Mouse (Mus musculus) thymus, postnatal 10 days (tissue): ENCODE results near the gene Cst12.
"Not testable (repeated sequence)": the region's sequence is repeated elsewhere in the genome, so short reads cannot be mapped to it uniquely, and the experiment has no call there.

Experiments
- DNase-seq, 2 experiments: peaks; one replicate each; pipeline ENCODE4 v3.0.0; 2021; ENCODE audit warnings: low spot score in 2 of 2

Gene Cst12

GRCm38 (mm10) chr2:148789142-148789541 lies at the start of gene Cst12:
Gene Cst12, plus strand, starts transcription at chr2:148789361.
- DNase-seq, result no peak

- no peak for DNase-seq
Observed at GRCm38 (mm10) chr2:148743001-148743400, 46.2 kb upstream of the Cst12 start.

- no peak for DNase-seq
Observed at GRCm38 (mm10) chr2:148743846-148744407, 45.2 kb upstream of the Cst12 start.

- no peak for DNase-seq
Observed at GRCm38 (mm10) chr2:148750058-148750457, 39.1 kb upstream of the Cst12 start, which contains the start of gene Cstl1. Gene Cstl1, plus strand, starts transcription at chr2:148750358.

- peak; percentile 12 to 63 for DNase-seq
Observed at GRCm38 (mm10) chr2:148751893-148752813, 37.0 kb upstream of the Cst12 start.

GRCm38 (mm10) chr2:148754310-148754846 lies 34.8 kb upstream of the Cst12 start:
- DNase-seq, result no peak

GRCm38 (mm10) chr2:148763648-148764388 lies 25.3 kb upstream of the Cst12 start:
- DNase-seq, result no peak

- DNase-seq, result not testable (repeated sequence)
Observed at GRCm38 (mm10) chr2:148771397-148771796, 17.8 kb upstream of the Cst12 start, which contains the start of gene Cst11. Gene Cst11, minus strand, starts transcription at chr2:148771497.

- no peak for DNase-seq
Observed at GRCm38 (mm10) chr2:148781709-148782108, 7.5 kb upstream of the Cst12 start, which contains the start of gene 8030411F24Rik. Gene 8030411F24Rik, plus strand, starts transcription at chr2:148782009.

GRCm38 (mm10) chr2:148798485-148798884 lies 9.3 kb downstream of the Cst12 start, which contains the start of gene Cst8:
Gene Cst8, plus strand, starts transcription at chr2:148798785.
- no peak for DNase-seq

- no peak for DNase-seq
Observed at GRCm38 (mm10) chr2:148801491-148801921, 12.3 kb downstream of the Cst12 start.

GRCm38 (mm10) chr2:148806696-148807095 lies 17.5 kb downstream of the Cst12 start:
- no peak for DNase-seq

- DNase-seq, result no peak
Observed at GRCm38 (mm10) chr2:148819909-148820308, 30.7 kb downstream of the Cst12 start, which contains the start of gene Cst13. Gene Cst13, plus strand, starts transcription at chr2:148820081.

GRCm38 (mm10) chr2:148825986-148826385 lies 36.8 kb downstream of the Cst12 start:
- DNase-seq, result no peak

GRCm38 (mm10) chr2:148834912-148835311 lies 45.8 kb downstream of the Cst12 start, which contains the start of gene Cst9:
Gene Cst9, plus strand, starts transcription at chr2:148835147.
- no peak for DNase-seq

- DNase-seq, result no peak
Observed at GRCm38 (mm10) chr2:148838075-148838777, 49.1 kb downstream of the Cst12 start.

- no peak for DNase-seq
Observed at GRCm38 (mm10) chr2:148839224-148839623, 50.1 kb downstream of the Cst12 start.
